Mouse (Mus musculus): Measurements from ENCODE around the gene Plod2. TPM values are rescaled to one million over a fixed set of nuclear protein-coding genes. Genes with fewer than 3 reads are reported as not detected.

The Plod2 gene
- polyA plus RNA-seq, 1 experiment, result 3.6 TPM

GRCm38 (mm10) chr9:92566234-92566633 lies 24.2 kb downstream of the Plod2 start:
- no peak for TF ChIP-seq CTCF (IDR thresholded peaks at IDR 0.05; ENCODE audit: control insufficient read depth, insufficient read depth, insufficient replicate concordance, low read depth, low read length)
- TF ChIP-seq POLR2A (IDR thresholded peaks at IDR 0.05; ENCODE audit: control insufficient read depth, low read depth, low read length), result no peak
- no peak overlapping the region for H3K4me3 ChIP-seq (ENCODE audit: control insufficient read depth, low read depth, low read length)

GRCm38 (mm10) chr9:92567474-92567873 lies 25.5 kb downstream of the Plod2 start:
- Histone ChIP-seq H3K4me3 (ENCODE audit: control insufficient read depth, low read depth, low read length) (no peak overlapping the region), H3K27me3 (ENCODE audit: control insufficient read depth, insufficient read depth, low read length) (no peaks in the 10 kb centered on the region), H3K4me1 (ENCODE audit: control insufficient read depth, insufficient read depth, low read length) (no peaks in the 10 kb centered on the region), H3K36me3 (ENCODE audit: control insufficient read depth, insufficient read depth, low read length) (no peaks in the 10 kb centered on the region), H3K27ac (ENCODE audit: control insufficient read depth, insufficient read depth, low read depth, low read length) (no peak overlapping the region)
- TF ChIP-seq CTCF (IDR thresholded peaks at IDR 0.05; ENCODE audit: control insufficient read depth, insufficient read depth, insufficient replicate concordance, low read depth, low read length) (no peak), POLR2A (IDR thresholded peaks at IDR 0.05; ENCODE audit: control insufficient read depth, low read depth, low read length) (no peak)

More at GRCm38 (mm10) chr9:92566234-92566633, 24.2 kb downstream of the Plod2 start:
- H3K36me3 ChIP-seq (ENCODE audit: control insufficient read depth, insufficient read depth, low read length), result no peaks in the 10 kb centered on the region
- H3K4me1 ChIP-seq (ENCODE audit: control insufficient read depth, insufficient read depth, low read length), result no peaks in the 10 kb centered on the region
- no peaks in the 10 kb centered on the region for H3K27me3 ChIP-seq (ENCODE audit: control insufficient read depth, insufficient read depth, low read length)
- H3K27ac ChIP-seq (ENCODE audit: control insufficient read depth, insufficient read depth, low read depth, low read length), result peak overlapping the region; percentile 26; the same call in 1 of the 2 replicates

DNA sequence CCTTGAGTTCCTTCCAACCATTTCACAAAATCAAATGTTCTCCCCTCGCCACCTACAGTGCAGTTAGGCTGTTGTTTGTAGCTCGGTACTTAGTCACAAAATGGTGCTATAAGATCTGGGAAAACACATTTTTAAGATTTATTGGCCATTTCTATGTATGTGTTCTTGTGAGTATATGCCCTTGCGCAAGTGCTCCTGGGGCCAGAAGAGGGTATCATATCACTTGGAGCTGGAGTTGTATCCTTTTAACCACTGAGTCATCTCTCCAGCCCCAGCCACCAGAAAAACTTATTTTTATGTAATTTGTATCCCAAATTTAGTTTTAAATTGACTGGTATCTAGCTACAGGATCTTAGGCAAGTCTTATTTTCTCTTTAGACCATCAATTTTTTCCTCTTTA lies 26.8 kb downstream of the Plod2 start:
- Histone ChIP-seq H3K4me1 (ENCODE audit: control insufficient read depth, insufficient read depth, low read length) (no peaks in the 10 kb centered on the region), H3K36me3 (ENCODE audit: control insufficient read depth, insufficient read depth, low read length) (no peaks in the 10 kb centered on the region), H3K27me3 (ENCODE audit: control insufficient read depth, insufficient read depth, low read length) (no peaks in the 10 kb centered on the region), H3K27ac (ENCODE audit: control insufficient read depth, insufficient read depth, low read depth, low read length) (no peak overlapping the region), H3K4me3 (ENCODE audit: control insufficient read depth, low read depth, low read length) (no peak overlapping the region)
- TF ChIP-seq CTCF (IDR thresholded peaks at IDR 0.05; ENCODE audit: control insufficient read depth, insufficient read depth, insufficient replicate concordance, low read depth, low read length) (no peak), POLR2A (IDR thresholded peaks at IDR 0.05; ENCODE audit: control insufficient read depth, low read depth, low read length) (no peak)

- no peaks in the 10 kb centered on the region for H3K4me1 ChIP-seq (ENCODE audit: control insufficient read depth, insufficient read depth, low read length)
- no peak for TF ChIP-seq POLR2A (IDR thresholded peaks at IDR 0.05; ENCODE audit: control insufficient read depth, low read depth, low read length)
- no peak for TF ChIP-seq CTCF (IDR thresholded peaks at IDR 0.05; ENCODE audit: control insufficient read depth, insufficient read depth, insufficient replicate concordance, low read depth, low read length)
- H3K27me3 ChIP-seq (ENCODE audit: control insufficient read depth, insufficient read depth, low read length), result no peaks in the 10 kb centered on the region
- no peak overlapping the region for H3K27ac ChIP-seq (ENCODE audit: control insufficient read depth, insufficient read depth, low read depth, low read length)
- no peak overlapping the region for H3K4me3 ChIP-seq (ENCODE audit: control insufficient read depth, low read depth, low read length)
- no peaks in the 10 kb centered on the region for H3K36me3 ChIP-seq (ENCODE audit: control insufficient read depth, insufficient read depth, low read length)
Observed at GRCm38 (mm10) chr9:92572376-92573108, 30.5 kb downstream of the Plod2 start.

DNA sequence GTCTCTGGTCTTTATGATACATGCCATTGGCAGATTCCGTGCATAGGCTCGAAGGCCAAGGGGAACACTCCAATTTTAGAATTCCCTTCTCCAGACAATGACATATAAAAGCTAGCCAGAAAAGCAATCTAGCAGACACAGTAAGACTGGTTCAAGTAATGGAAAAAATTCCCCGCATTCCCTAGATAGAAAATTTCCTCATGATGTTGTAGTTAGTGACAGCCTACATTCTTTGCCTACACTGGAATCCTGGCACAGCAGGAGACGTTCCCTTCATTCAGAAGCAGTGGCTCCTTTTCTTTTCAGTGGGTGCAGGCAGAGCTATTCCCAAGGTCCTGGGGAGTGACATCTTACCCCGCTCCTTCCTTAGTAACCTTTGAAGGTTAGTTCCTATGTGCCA lies 41.9 kb downstream of the Plod2 start:
- no peak overlapping the region for H3K4me3 ChIP-seq (ENCODE audit: control insufficient read depth, low read depth, low read length)
- TF ChIP-seq CTCF (IDR thresholded peaks at IDR 0.05; ENCODE audit: control insufficient read depth, insufficient read depth, insufficient replicate concordance, low read depth, low read length), result no peak
- no peaks in the 10 kb centered on the region for H3K27me3 ChIP-seq (ENCODE audit: control insufficient read depth, insufficient read depth, low read length)
- H3K36me3 ChIP-seq (ENCODE audit: control insufficient read depth, insufficient read depth, low read length), result no peaks in the 10 kb centered on the region
- H3K4me1 ChIP-seq (ENCODE audit: control insufficient read depth, insufficient read depth, low read length), result no peaks in the 10 kb centered on the region
- no peak overlapping the region for H3K27ac ChIP-seq (ENCODE audit: control insufficient read depth, insufficient read depth, low read depth, low read length)

DNA sequence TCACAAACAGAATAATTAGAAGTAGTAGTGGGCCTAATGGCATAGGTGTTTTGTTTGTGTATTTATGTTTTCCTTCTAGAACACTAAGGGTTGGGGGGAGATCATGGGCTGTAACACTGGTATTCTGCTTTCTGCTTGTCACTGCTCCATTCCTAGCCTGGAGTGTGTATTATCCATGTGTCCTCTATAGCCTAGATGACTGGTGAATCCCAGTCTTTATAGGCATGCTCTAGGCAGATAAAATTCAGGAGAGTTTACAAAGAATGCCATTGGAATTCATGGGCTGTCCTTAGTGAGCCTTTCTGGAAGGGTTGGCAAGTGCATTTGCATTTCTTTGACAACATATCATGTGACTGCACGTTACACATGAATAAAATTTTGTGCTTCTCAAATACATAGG lies 44.0 kb downstream of the Plod2 start:
- H3K4me1 ChIP-seq (ENCODE audit: control insufficient read depth, insufficient read depth, low read length), result no peaks in the 10 kb centered on the region
- no peak for TF ChIP-seq POLR2A (IDR thresholded peaks at IDR 0.05; ENCODE audit: control insufficient read depth, low read depth, low read length)
- TF ChIP-seq CTCF (IDR thresholded peaks at IDR 0.05; ENCODE audit: control insufficient read depth, insufficient read depth, insufficient replicate concordance, low read depth, low read length), result no peak
- H3K27me3 ChIP-seq (ENCODE audit: control insufficient read depth, insufficient read depth, low read length), result no peaks in the 10 kb centered on the region
- H3K36me3 ChIP-seq (ENCODE audit: control insufficient read depth, insufficient read depth, low read length), result no peaks in the 10 kb centered on the region
- no peak overlapping the region for H3K27ac ChIP-seq (ENCODE audit: control insufficient read depth, insufficient read depth, low read depth, low read length)
- no peak overlapping the region for H3K4me3 ChIP-seq (ENCODE audit: control insufficient read depth, low read depth, low read length)

GRCm38 (mm10) chr9:92587391-92587790 lies 45.4 kb downstream of the Plod2 start:
- Histone ChIP-seq H3K36me3 (ENCODE audit: control insufficient read depth, insufficient read depth, low read length) (no peaks in the 10 kb centered on the region), H3K27me3 (ENCODE audit: control insufficient read depth, insufficient read depth, low read length) (no peaks in the 10 kb centered on the region), H3K4me3 (ENCODE audit: control insufficient read depth, low read depth, low read length) (no peak overlapping the region), H3K27ac (ENCODE audit: control insufficient read depth, insufficient read depth, low read depth, low read length) (no peak overlapping the region), H3K4me1 (ENCODE audit: control insufficient read depth, insufficient read depth, low read length) (no peaks in the 10 kb centered on the region)
- TF ChIP-seq POLR2A (IDR thresholded peaks at IDR 0.05; ENCODE audit: control insufficient read depth, low read depth, low read length) (no peak), CTCF (IDR thresholded peaks at IDR 0.05; ENCODE audit: control insufficient read depth, insufficient read depth, insufficient replicate concordance, low read depth, low read length) (no peak)

All from testis, adult 2 months (tissue).